Mouse (Mus musculus) intestine, embryonic 16.5 days (tissue): Measurements from ENCODE around the gene H2-M10.2. TPM values are rescaled to one million over a fixed set of nuclear protein-coding genes. Genes with fewer than 3 reads are reported as not detected.
"Not testable (repeated sequence)": the region's sequence is repeated elsewhere in the genome, so short reads cannot be mapped to it uniquely, and the experiment has no call there.

ENCODE experiments used
- ATAC-seq: fragments of 200-750 bp; cut with Nextera tagmentation; 2 replicates; pipeline ENCODE4 v1.8.0; 2017; ENCODE audit warnings: moderate TSS enrichment, moderate library complexity
- H3K27ac ChIP-seq: fragments of 300-500 bp; sonication (generic); 2 replicates; pipeline ENCODE4 v1.5.1; 2014; ENCODE audit warnings: mild to moderate bottlenecking, low read length
- H3K27me3 ChIP-seq: fragments of 300-500 bp; sonication (generic); replicated peaks from 2 replicates; pipeline ENCODE4 v1.6.1; 2014; ENCODE audit warnings: low read length, control low read depth, mixed read lengths; ENCODE audit not compliant: control insufficient read depth, insufficient read depth
- H3K36me3 ChIP-seq: fragments of 300-500 bp; sonication (generic); 2 replicates; pipeline ENCODE4 v1.6.1; 2014; ENCODE audit warnings: low read length, control low read depth; ENCODE audit not compliant: control insufficient read depth, insufficient read depth
- H3K4me1 ChIP-seq: fragments of 300-500 bp; sonication (generic); 2 replicates; pipeline ENCODE4 v1.6.1; 2014; ENCODE audit warnings: low read length, control low read depth, mixed read lengths; ENCODE audit not compliant: control insufficient read depth, insufficient read depth
- H3K4me2 ChIP-seq: fragments of 300-500 bp; sonication (generic); 2 replicates; pipeline ENCODE4 v1.6.1; 2014; ENCODE audit warnings: low read depth, low read length, control low read depth
- H3K4me3 ChIP-seq: fragments of 300-500 bp; sonication (generic); 2 replicates; pipeline ENCODE4 v1.5.1; 2014; ENCODE audit warnings: mild to moderate bottlenecking, low read length
- H3K9ac ChIP-seq: fragments of 300-500 bp; sonication (generic); 2 replicates; pipeline ENCODE4 v1.6.1; 2014; ENCODE audit warnings: low read depth, low read length
- H3K9me3 ChIP-seq: fragments of 300-500 bp; sonication (generic); 2 replicates; pipeline ENCODE4 v1.6.1; 2016; ENCODE audit warnings: low read length, control low read depth; ENCODE audit not compliant: control insufficient read depth
- WGBS: fragments of 180-500 bp; shearing (Covaris S2); extraction: QIAGEN DNeasy Blood & Tissue Kit; methylation state at CpG from one replicate; pipeline ENCODE4 v1.1.7; 2014; 5-methylcytosine and 5-hydroxymethylcytosine counted together
- polyA plus RNA-seq: library from polyadenylated mRNA; unstranded; fragments of >200 nt; fragmentation: Nextera tagmentation; extraction: Ambion mirVana; gene quantifications from 2 replicates; pipeline ENCODE4 v1.2.1, GENCODE M21; 2015

Gene H2-M10.2
- polyA plus RNA-seq, 1 experiment from 2014 or later: not detected

DNA sequence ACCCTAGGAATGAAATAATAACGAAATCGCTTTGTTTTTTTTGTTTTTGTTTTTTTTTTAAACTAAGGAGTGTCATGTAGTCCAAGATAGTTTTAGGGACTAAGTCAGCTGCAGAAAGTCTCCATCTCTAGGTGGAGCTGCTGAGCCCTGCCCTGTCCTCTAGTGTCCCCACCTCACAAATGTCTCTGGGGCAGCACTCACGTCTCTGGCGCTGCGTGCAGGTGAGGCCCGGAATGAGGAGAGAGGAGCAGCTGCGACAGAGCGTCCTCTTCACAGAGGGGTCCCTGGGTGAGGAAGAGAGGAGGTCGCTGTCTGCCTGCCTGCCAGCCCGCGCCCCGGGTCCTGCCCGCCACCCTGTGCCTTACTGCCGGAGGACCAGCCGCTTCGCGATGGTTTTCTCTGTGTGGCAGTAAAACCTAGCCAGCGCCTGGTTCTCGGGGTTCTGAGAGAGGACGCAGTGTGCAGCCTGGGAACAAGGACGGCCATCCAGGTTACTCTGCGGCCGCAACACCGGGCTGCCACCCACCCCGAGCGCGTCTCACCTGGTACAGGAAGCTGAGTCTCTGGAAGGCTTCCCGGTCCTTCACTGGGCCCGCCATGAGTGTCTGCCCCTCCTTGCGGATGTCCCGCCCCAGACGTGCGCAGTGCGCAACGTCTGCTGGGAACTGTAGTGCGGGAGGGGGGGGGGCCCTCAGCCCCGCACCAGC, 28.9 kb downstream of the H2-M10.2 start:
- Histone ChIP-seq H3K4me2 (peak overlapping the region; percentile 58), H3K4me3 (peak overlapping the region; percentile 85), H3K9me3 (no peaks in the 10 kb centered on the region), H3K27ac (peak overlapping the region; percentile 77), H3K36me3 (no peaks in the 10 kb centered on the region), H3K27me3 (no peaks in the 10 kb centered on the region), H3K4me1 (peaks cover 10% of the 10 kb centered on the region; the same call in 1 of the 2 replicates), H3K9ac (peak overlapping the region; percentile 89)
- peak; percentile 97 for ATAC-seq
- WGBS: under 1% methylated on average over 37 of the region's 37 CpGs

DNA sequence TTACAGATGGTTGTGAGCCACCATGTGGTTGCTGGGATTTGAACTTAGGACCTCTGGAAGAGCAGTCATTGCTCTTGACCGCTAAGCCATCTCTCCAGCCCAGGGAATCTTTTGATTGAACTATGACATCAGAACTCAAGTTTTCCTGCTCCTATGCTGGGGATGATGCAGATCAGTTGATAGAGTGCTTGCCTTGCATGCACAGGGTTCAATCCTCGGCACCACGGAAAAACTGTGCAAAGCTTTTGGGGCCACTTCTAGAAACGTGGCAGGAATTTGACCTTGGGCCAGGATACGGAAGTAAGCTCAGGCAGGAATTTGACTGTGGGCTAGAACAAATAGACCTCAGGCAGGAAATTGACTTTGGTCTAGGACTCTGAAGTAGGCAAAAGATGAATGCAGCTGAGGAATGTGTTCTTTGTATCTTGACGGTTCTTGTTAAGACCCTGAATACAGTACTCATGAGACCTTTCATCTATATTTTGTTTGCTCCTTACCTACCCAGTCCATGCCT, 33.1 kb downstream of the H2-M10.2 start:
- peaks cover 15% of the 10 kb centered on the region for H3K27me3 ChIP-seq
- no peak overlapping the region for H3K4me2 ChIP-seq
- H3K27ac ChIP-seq: no peak overlapping the region
- no peak for ATAC-seq
- no peaks in the 10 kb centered on the region for H3K9me3 ChIP-seq
- H3K36me3 ChIP-seq: no peaks in the 10 kb centered on the region
- WGBS: 42% methylated on average over 6 of the region's 6 CpGs
- no peak overlapping the region for H3K4me3 ChIP-seq
- no peak overlapping the region for H3K9ac ChIP-seq
- H3K4me1 ChIP-seq: peaks cover 15% of the 10 kb centered on the region; the same call in 1 of the 2 replicates

DNA sequence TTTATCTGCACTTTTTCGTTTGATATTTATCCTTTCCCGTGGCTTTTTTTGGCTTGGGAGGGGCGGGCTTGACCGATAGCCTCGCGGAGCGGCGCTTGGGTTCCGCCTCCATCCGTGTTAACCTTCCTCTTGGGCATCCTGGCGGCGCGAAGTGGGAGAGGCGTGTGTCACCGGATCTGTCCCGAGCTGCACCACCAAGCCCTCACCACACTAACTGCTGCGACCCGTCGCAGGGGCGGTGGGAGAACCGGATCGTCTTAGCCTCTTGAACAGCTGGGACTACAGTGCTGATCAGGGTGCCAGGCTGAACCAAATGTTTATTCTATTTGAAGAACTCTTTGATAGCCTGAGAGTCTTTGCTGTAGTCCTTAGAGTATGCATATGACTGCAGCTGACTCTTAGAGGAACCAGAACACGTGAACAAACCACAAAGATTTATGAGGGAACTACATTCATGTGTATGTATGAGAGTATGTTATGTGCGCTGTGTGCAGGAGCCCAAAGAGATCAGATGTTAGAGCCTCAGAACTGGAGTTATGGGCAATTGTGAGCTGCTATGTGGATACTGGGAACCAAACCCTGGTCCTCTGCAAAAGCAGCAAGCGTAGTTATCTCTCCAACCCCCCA, 33.9 kb downstream of the H2-M10.2 start:
- H3K4me1 ChIP-seq: peaks cover 11% of the 10 kb centered on the region; the same call in 1 of the 2 replicates
- no peak overlapping the region for H3K27ac ChIP-seq
- 9% methylated on average over 25 of the region's 25 CpGs for WGBS
- no peaks in the 10 kb centered on the region for H3K9me3 ChIP-seq
- H3K36me3 ChIP-seq: no peaks in the 10 kb centered on the region
- peaks cover 15% of the 10 kb centered on the region for H3K27me3 ChIP-seq
- H3K4me3 ChIP-seq: peak overlapping the region; percentile 19; the same call in 1 of the 2 replicates
- ATAC-seq: peak; percentile 30; the same call in 1 of the 2 replicates
- no peak overlapping the region for H3K9ac ChIP-seq
- peak overlapping the region; percentile 46 for H3K4me2 ChIP-seq

DNA sequence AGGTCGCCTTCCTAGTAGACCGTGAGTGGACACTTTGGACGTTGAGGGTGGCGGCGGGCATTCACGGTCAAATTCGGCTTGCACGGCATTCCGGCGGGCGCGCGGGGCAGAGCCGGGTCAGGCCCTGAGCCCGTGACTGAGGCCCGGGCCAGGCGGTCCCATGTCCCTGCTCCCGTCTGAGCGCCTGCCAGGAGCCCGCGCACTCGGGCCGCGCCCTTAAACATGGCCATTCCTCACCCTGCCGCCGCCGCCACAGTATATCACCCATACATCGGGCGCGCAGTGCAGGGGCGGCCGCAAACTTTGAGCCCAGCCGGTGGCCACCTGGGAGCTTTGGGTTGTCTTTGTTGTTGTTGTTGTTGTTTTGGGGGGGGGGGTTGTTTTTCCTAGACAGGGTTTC, 37.4 kb downstream of the H2-M10.2 start:
- Histone ChIP-seq H3K27me3 (peaks cover 15% of the 10 kb centered on the region), H3K4me3 (peak overlapping the region; percentile 24), H3K36me3 (no peaks in the 10 kb centered on the region), H3K4me2 (peak overlapping the region; percentile 45), H3K27ac (no peak overlapping the region), H3K4me1 (peaks cover 7% of the 10 kb centered on the region; the same call in 1 of the 2 replicates), H3K9ac (no peak overlapping the region), H3K9me3 (no peaks in the 10 kb centered on the region)
- peak; percentile 58; the same call in 1 of the 2 replicates for ATAC-seq
- 11% methylated on average over 33 of the region's 33 CpGs for WGBS

DNA sequence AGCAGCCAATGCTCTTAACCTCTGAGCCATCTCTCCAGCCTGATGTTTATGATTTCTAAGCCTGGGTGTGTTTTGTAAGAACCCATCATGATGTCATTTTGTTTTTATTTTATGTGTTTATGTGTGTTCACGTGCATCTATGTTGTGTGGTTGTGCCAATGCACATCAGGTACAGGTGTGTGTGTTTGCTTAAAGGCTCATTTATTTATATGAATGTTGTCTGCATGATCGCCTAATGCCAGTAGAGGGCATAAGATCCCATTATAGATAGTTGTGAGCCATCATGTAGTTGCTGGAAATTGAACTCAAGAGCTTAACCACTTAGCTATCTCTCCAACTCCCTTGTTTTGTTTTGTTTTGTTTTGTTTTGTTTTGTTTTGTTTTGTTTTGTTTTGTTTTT, 40.5 kb downstream of the H2-M10.2 start:
- Histone ChIP-seq H3K27ac (no peak overlapping the region), H3K4me2 (no peak overlapping the region), H3K4me3 (no peak overlapping the region), H3K36me3 (no peaks in the 10 kb centered on the region), H3K27me3 (peaks cover 17% of the 10 kb centered on the region), H3K4me1 (no peaks in the 10 kb centered on the region), H3K9me3 (no peaks in the 10 kb centered on the region), H3K9ac (no peak overlapping the region)
- ATAC-seq: no peak
- WGBS: 82% methylated on average over 2 of the region's 2 CpGs

DNA sequence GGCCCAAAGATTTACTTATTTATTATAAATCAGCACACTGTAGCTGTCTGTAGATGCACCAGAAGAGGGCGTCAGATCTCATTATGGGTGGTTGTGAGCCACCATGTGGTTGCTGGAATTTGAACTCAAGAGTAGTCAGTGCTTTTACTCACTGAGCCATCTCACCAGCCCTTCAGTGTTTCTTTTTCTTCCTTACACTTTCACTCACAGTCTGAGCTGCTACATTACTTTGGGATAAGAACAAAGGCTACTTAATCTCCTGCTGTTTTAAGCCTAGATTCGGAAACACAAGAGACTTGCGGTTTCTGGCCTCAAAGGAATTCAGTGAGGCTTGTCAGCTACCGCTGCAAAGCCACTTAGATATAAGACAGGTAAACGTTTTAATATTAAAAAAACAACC, 42.3 kb downstream of the H2-M10.2 start:
- no peaks in the 10 kb centered on the region for H3K4me1 ChIP-seq
- H3K9me3 ChIP-seq: no peaks in the 10 kb centered on the region
- no peak overlapping the region for H3K27ac ChIP-seq
- H3K4me2 ChIP-seq: no peak overlapping the region
- no peak overlapping the region for H3K9ac ChIP-seq
- peaks cover 9% of the 10 kb centered on the region for H3K27me3 ChIP-seq
- no peak overlapping the region for H3K4me3 ChIP-seq
- 39% methylated on average over 5 of the region's 5 CpGs for WGBS
- no peak for ATAC-seq
- no peaks in the 10 kb centered on the region for H3K36me3 ChIP-seq

DNA sequence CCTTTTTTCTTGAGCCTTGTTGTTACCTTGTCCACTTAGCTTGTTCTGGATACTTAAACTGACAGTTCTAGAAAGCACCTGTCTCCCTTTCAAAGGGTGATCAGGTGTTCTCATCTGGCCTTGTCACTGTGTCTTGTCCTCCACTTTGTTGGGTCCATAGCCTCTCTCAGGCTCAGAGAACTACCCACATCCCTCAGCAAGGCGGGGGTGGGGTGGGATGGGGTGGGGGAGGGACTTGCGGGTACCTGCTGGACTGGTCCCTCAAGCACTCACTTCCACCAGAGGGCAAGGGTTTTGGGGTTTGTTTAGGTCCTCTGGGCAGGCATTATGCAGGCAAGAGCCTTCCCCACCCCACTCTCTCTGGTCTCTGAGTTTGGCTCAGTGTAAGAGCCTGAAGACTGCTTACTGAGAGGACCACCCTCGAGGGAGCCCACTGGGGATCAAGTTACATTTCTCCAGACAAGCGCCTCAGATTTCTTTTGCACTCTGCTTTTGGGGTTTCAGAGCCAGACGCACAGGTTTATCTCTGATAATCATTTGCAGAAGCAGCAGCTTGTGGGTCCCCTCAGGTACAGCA, 45.6 kb downstream of the H2-M10.2 start:
- peaks cover 5% of the 10 kb centered on the region; the same call in 1 of the 2 replicates for H3K4me1 ChIP-seq
- peaks cover 20% of the 10 kb centered on the region for H3K27me3 ChIP-seq
- H3K4me2 ChIP-seq: no peak overlapping the region
- H3K9ac ChIP-seq: no peak overlapping the region
- H3K27ac ChIP-seq: no peak overlapping the region
- no peak overlapping the region for H3K4me3 ChIP-seq
- 7% methylated on average over 5 of the region's 5 CpGs for WGBS
- no peaks in the 10 kb centered on the region for H3K36me3 ChIP-seq
- no peak for ATAC-seq
- no peaks in the 10 kb centered on the region for H3K9me3 ChIP-seq

DNA sequence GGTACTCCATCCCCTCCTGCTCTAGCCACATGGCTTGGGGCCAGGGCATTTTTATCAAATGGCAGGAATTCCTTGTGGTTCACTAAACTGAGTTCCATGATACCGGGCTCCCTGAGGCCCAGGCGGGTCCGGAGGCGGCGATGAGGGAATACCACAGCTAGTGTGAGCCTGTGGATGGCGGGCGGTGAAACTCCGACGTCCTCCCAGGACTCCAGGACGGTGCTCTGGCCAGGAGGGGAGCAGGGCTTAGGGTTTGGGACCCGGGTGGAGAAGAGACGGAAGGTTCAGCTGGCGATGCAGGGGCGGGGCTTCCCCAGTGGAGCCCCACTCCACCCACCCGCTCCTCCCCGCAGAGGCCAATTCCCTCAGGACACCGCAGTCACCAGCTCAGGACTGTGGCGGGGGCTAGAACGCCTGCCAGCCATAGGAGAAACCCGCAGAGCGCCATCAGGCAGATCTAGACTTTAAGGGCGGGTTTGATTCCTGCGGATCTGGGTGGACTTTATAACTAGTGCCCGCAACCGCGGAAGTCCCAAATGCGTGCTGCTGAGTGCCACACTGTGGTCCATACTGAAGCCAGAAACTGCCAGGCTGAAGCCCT, 48.9 kb downstream of the H2-M10.2 start:
- peaks cover 31% of the 10 kb centered on the region for H3K27me3 ChIP-seq
- 3% methylated on average over 27 of the region's 27 CpGs for WGBS
- no peaks in the 10 kb centered on the region for H3K9me3 ChIP-seq
- no peaks in the 10 kb centered on the region for H3K36me3 ChIP-seq
- ATAC-seq: peak; percentile 52
- H3K27ac ChIP-seq: no peak overlapping the region
- peak overlapping the region; percentile 80 for H3K4me2 ChIP-seq
- H3K4me1 ChIP-seq: peaks cover 5% of the 10 kb centered on the region; the same call in 1 of the 2 replicates
- peak overlapping the region; percentile 62 for H3K9ac ChIP-seq
- H3K4me3 ChIP-seq: peak overlapping the region; percentile 48

DNA sequence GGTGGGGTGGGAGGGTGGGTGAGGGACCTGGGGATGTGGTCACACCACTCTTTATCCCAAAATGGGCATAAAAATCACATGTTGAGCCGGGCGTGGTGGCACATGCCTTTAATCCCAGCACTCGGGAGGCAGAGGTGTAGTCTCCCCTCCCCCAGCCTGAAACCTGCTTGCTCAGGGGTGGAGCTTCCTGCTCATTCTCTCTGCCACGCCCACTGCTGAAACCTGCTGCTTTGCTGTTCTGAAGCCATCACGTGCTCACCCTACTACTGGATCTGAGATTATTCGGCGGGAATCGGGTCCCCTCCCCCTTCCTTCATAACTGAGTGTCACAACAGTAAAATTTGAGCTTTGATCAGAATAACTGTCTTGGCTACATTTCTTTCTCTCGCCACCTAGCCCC, 51.0 kb downstream of the H2-M10.2 start:
- not testable (repeated sequence) for H3K4me2 ChIP-seq, H3K4me1 ChIP-seq, ATAC-seq, H3K9ac ChIP-seq, H3K4me3 ChIP-seq, H3K9me3 ChIP-seq, H3K36me3 ChIP-seq, H3K27ac ChIP-seq
- H3K27me3 ChIP-seq: peaks cover 42% of the 10 kb centered on the region
- 16% methylated on average over 8 of the region's 9 CpGs for WGBS
